Mouse (Mus musculus): ENCODE data around the gene Tnp1. TPM values are rescaled to one million over a fixed set of nuclear protein-coding genes. Genes with fewer than 3 reads are reported as not detected.

Tnp1 gene
- polyA plus RNA-seq, 1 experiment = not detected

- DNase-seq (ENCODE audit: extremely low spot score in 1 of 2, low spot score in 1 of 2) = no peak
Observed at GRCm38 (mm10) chr1:73026157-73026556, 10.4 kb upstream of the Tnp1 start.

GRCm38 (mm10) chr1:73006847-73007246 lies 8.9 kb downstream of the Tnp1 start:
- DNase-seq (ENCODE audit: extremely low spot score in 1 of 2, low spot score in 1 of 2) = no peak

- peak in 1 of 2 experiments; percentile 3 for DNase-seq (ENCODE audit: extremely low spot score in 1 of 2, low spot score in 1 of 2)
Observed at GRCm38 (mm10) chr1:73004890-73005289, 10.8 kb downstream of the Tnp1 start.

- DNase-seq (ENCODE audit: extremely low spot score in 1 of 2, low spot score in 1 of 2) = no peak
Observed at GRCm38 (mm10) chr1:73002637-73003036, 13.1 kb downstream of the Tnp1 start.

GRCm38 (mm10) chr1:73001961-73002360 lies 13.7 kb downstream of the Tnp1 start:
- no peak for DNase-seq (ENCODE audit: extremely low spot score in 1 of 2, low spot score in 1 of 2)

GRCm38 (mm10) chr1:72994751-72995528 lies 20.8 kb downstream of the Tnp1 start:
- no peak for DNase-seq (ENCODE audit: extremely low spot score in 1 of 2, low spot score in 1 of 2)

- no peak for DNase-seq (ENCODE audit: extremely low spot score in 1 of 2, low spot score in 1 of 2)
Observed at GRCm38 (mm10) chr1:72992944-72993464, 22.7 kb downstream of the Tnp1 start.

- DNase-seq (ENCODE audit: extremely low spot score in 1 of 2, low spot score in 1 of 2) = no peak
Observed at GRCm38 (mm10) chr1:72992209-72992608, 23.5 kb downstream of the Tnp1 start.

GRCm38 (mm10) chr1:72988904-72989303 lies 26.8 kb downstream of the Tnp1 start:
- DNase-seq (ENCODE audit: extremely low spot score in 1 of 2, low spot score in 1 of 2) = no peak

- DNase-seq (ENCODE audit: extremely low spot score in 1 of 2, low spot score in 1 of 2) = no peak
Observed at GRCm38 (mm10) chr1:72986715-72987114, 29.0 kb downstream of the Tnp1 start.

- no peak for DNase-seq (ENCODE audit: extremely low spot score in 1 of 2, low spot score in 1 of 2)
Observed at GRCm38 (mm10) chr1:72978956-72979355, 36.8 kb downstream of the Tnp1 start.

- DNase-seq (ENCODE audit: extremely low spot score in 1 of 2, low spot score in 1 of 2) = no peak
Observed at GRCm38 (mm10) chr1:72974226-72974625, 41.5 kb downstream of the Tnp1 start.

- no peak for DNase-seq (ENCODE audit: extremely low spot score in 1 of 2, low spot score in 1 of 2)
Observed at GRCm38 (mm10) chr1:72970461-72970860, 45.2 kb downstream of the Tnp1 start.

- no peak for DNase-seq (ENCODE audit: extremely low spot score in 1 of 2, low spot score in 1 of 2)
Observed at GRCm38 (mm10) chr1:72969113-72969812, 46.4 kb downstream of the Tnp1 start.

- DNase-seq (ENCODE audit: extremely low spot score in 1 of 2, low spot score in 1 of 2) = peak; percentile 60 to 68
Observed at GRCm38 (mm10) chr1:72966423-72966822, 49.3 kb downstream of the Tnp1 start.

Other genes starting within 250 kb of the Tnp1 start
- 122 and 133 TPM in 2 replicates for gene Igfbp2, start 191.4 kb downstream of the Tnp1 start, polyA plus RNA-seq (2012; rRNA removed)
- 71.4 and 75.5 TPM in 2 replicates for gene Igfbp5, start 141.0 kb downstream of the Tnp1 start, polyA plus RNA-seq (2012; rRNA removed)